Mouse (Mus musculus) bone marrow, adult 2 months (tissue): ENCODE data around the gene Rrp12.

ENCODE experiments used
- CTCF ChIP-seq: fragments of 200-500 bp; IDR thresholded peaks from 2 replicates; pipeline ENCODE4 v1.5.1; 2011; ENCODE audit warnings: low read length, control low read depth; ENCODE audit not compliant: control insufficient read depth, insufficient read depth
- POLR2A ChIP-seq: fragments of 200-500 bp; IDR thresholded peaks from 2 replicates; pipeline ENCODE4 v1.6.1; 2011; ENCODE audit warnings: low read depth, mild to moderate bottlenecking, control low read depth, low read length, borderline replicate concordance; ENCODE audit not compliant: control insufficient read depth

DNA sequence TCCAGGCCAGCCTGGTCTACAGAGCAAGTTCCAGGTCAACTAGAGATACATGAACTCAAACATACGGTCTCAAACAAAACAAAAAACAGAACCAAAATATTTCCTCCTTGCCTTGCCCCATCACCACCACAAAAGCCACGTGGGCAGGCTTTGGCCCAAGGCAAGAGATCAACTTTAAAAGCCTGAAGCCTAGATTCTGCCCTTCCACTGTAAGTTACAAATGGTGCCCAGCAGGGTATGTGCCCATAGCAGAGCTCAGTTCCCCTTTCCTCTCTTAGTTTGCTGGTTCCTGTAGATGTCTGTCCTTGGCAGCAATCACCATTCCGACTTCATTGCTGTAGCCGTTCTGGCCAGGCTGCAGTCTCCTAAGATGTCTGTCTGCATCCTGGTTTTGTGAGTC, 53.3 kb downstream of the Rrp12 start:
- no peak for TF ChIP-seq CTCF
- no peak for TF ChIP-seq POLR2A
